Mouse (Mus musculus): Measurements from ENCODE around the gene Olfr1136. TPM values are rescaled to one million over a fixed set of nuclear protein-coding genes. Genes with fewer than 3 reads are reported as not detected.

Olfr1136 gene
- total and polyA plus RNA-seq, 2 experiments from 2014 or later: not detected

DNA sequence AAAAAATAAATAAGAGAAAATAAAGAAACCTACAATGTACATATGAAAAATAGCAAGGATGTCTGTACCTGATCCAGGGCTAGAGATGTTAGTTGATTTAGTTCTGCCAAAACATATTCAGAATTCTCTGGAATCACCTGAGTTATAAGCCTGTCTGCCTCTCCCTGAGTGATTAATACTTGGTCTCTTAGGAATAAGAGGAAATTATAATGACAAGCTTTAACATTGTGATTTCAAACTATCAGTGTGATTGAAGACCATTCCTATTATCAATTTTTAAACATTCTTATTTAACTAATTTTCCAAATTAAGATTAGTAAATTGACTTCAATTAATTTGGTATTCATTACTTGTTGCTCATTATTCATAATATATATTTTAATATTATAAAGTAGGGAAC lies 46.5 kb downstream of the Olfr1136 start, which contains the start of gene Olfr1133:
TSS of gene Olfr1133 (minus strand) at position 101 of the 400 bp plus-strand sequence.
- Histone ChIP-seq H3K27ac (ENCODE audit: low read depth, low read length) (no peak within 1 kb of the TSS), H3K4me1 (ENCODE audit: insufficient read depth, low read length) (no peaks in the 10 kb centered on the region), H3K4me2 (ENCODE audit: low read depth, low read length, poor library complexity, severe bottlenecking) (no peak within 1 kb of the TSS), H3K9ac (replicated peaks; ENCODE audit: low read length, poor library complexity, severe bottlenecking) (no peak within 1 kb of the TSS), H3K9me3 (ENCODE audit: low read length) (no peaks in the 10 kb centered on the region), H3K4me3 (ENCODE audit: low read depth, low read length) (no peak within 1 kb of the TSS), H3K27me3 (ENCODE audit: insufficient read depth, low read length) (no peaks in the 10 kb centered on the region), H3K36me3 (ENCODE audit: insufficient read depth, low read length) (no peaks in the 10 kb centered on the region)
- no peak for TF ChIP-seq CTCF (IDR thresholded peaks at IDR 0.05)
- no peak for DNase-seq (ENCODE audit: low spot score)
- no peak for ATAC-seq (ENCODE audit: low FRiP score)

Other genes with a start within 250 kb of the Olfr1136 start
- not detected in 2 replicates for gene Olfr1126, start 240.0 kb downstream of the Olfr1136 start, total RNA-seq (2014; rRNA removed)
- not detected in 2 replicates for gene Olfr1126, start 240.0 kb downstream of the Olfr1136 start, polyA plus RNA-seq (2015; fragmentation: Nextera tagmentation; extraction: Ambion mirVana)
- not detected in 2 replicates for gene Pramel7, start 196.9 kb downstream of the Olfr1136 start, total RNA-seq (2014; rRNA removed)
- not detected in 2 replicates for gene Pramel7, start 196.9 kb downstream of the Olfr1136 start, polyA plus RNA-seq (2015; fragmentation: Nextera tagmentation; extraction: Ambion mirVana)
- gene Pramel6, start 187.4 kb downstream of the Olfr1136 start, total RNA-seq (2014; rRNA removed): not detected in 2 replicates
- gene Pramel6, start 187.4 kb downstream of the Olfr1136 start, polyA plus RNA-seq (2015; fragmentation: Nextera tagmentation; extraction: Ambion mirVana): not detected in 2 replicates
- 0.52 TPM in 1 of 2 replicates, not detected in the other for gene Olfr153, start 162.2 kb downstream of the Olfr1136 start, total RNA-seq (2014; rRNA removed)
- not detected in 2 replicates for gene Olfr153, start 162.2 kb downstream of the Olfr1136 start, polyA plus RNA-seq (2015; fragmentation: Nextera tagmentation; extraction: Ambion mirVana)
- gene Olfr1128, start 148.4 kb downstream of the Olfr1136 start, total RNA-seq (2014; rRNA removed): not detected in 2 replicates
- not detected in 2 replicates for gene Olfr1128, start 148.4 kb downstream of the Olfr1136 start, polyA plus RNA-seq (2015; fragmentation: Nextera tagmentation; extraction: Ambion mirVana)
- gene Olfr1129, start 120.0 kb downstream of the Olfr1136 start, total RNA-seq (2014; rRNA removed): not detected in 2 replicates
- not detected in 2 replicates for gene Olfr1129, start 120.0 kb downstream of the Olfr1136 start, polyA plus RNA-seq (2015; fragmentation: Nextera tagmentation; extraction: Ambion mirVana)
- gene Olfr1130, start 87.7 kb downstream of the Olfr1136 start, total RNA-seq (2014; rRNA removed): not detected in 2 replicates
- gene Olfr1130, start 87.7 kb downstream of the Olfr1136 start, polyA plus RNA-seq (2015; fragmentation: Nextera tagmentation; extraction: Ambion mirVana): not detected in 2 replicates
- 0.38 TPM in 1 of 2 replicates, not detected in the other for gene Olfr1131, start 66.8 kb downstream of the Olfr1136 start, total RNA-seq (2014; rRNA removed)
- not detected in 2 replicates for gene Olfr1131, start 66.8 kb downstream of the Olfr1136 start, polyA plus RNA-seq (2015; fragmentation: Nextera tagmentation; extraction: Ambion mirVana)
- not detected in 2 replicates for gene Olfr1132, start 56.4 kb downstream of the Olfr1136 start, total RNA-seq (2014; rRNA removed)
- not detected in 2 replicates for gene Olfr1132, start 56.4 kb downstream of the Olfr1136 start, polyA plus RNA-seq (2015; fragmentation: Nextera tagmentation; extraction: Ambion mirVana)
- not detected in 2 replicates for gene Olfr1133, start 46.6 kb downstream of the Olfr1136 start, total RNA-seq (2014; rRNA removed)
- gene Olfr1133, start 46.6 kb downstream of the Olfr1136 start, polyA plus RNA-seq (2015; fragmentation: Nextera tagmentation; extraction: Ambion mirVana): not detected in 2 replicates
- gene Olfr1134, start 35.5 kb downstream of the Olfr1136 start, total RNA-seq (2014; rRNA removed): not detected in 2 replicates
- gene Olfr1134, start 35.5 kb downstream of the Olfr1136 start, polyA plus RNA-seq (2015; fragmentation: Nextera tagmentation; extraction: Ambion mirVana): not detected in 2 replicates
- gene Olfr1135, start 20.3 kb downstream of the Olfr1136 start, total RNA-seq (2014; rRNA removed): not detected in 2 replicates
- gene Olfr1135, start 20.3 kb downstream of the Olfr1136 start, polyA plus RNA-seq (2015; fragmentation: Nextera tagmentation; extraction: Ambion mirVana): not detected in 2 replicates
- not detected in 2 replicates for gene Olfr1137, start 19.2 kb upstream of the Olfr1136 start, total RNA-seq (2014; rRNA removed)
- gene Olfr1137, start 19.2 kb upstream of the Olfr1136 start, polyA plus RNA-seq (2015; fragmentation: Nextera tagmentation; extraction: Ambion mirVana): not detected in 2 replicates
- not detected in 2 replicates for gene Olfr1138, start 46.0 kb upstream of the Olfr1136 start, total RNA-seq (2014; rRNA removed)
- not detected in 2 replicates for gene Olfr1138, start 46.0 kb upstream of the Olfr1136 start, polyA plus RNA-seq (2015; fragmentation: Nextera tagmentation; extraction: Ambion mirVana)
- not detected in 2 replicates for gene Olfr1140, start 49.8 kb upstream of the Olfr1136 start, total RNA-seq (2014; rRNA removed)
- 0.16 TPM in 1 of 2 replicates, not detected in the other for gene Olfr1140, start 49.8 kb upstream of the Olfr1136 start, polyA plus RNA-seq (2015; fragmentation: Nextera tagmentation; extraction: Ambion mirVana)
- not detected in 2 replicates for gene Olfr1141, start 60.0 kb upstream of the Olfr1136 start, total RNA-seq (2014; rRNA removed)
- gene Olfr1141, start 60.0 kb upstream of the Olfr1136 start, polyA plus RNA-seq (2015; fragmentation: Nextera tagmentation; extraction: Ambion mirVana): not detected in 2 replicates
- gene Olfr152, start 85.5 kb upstream of the Olfr1136 start, total RNA-seq (2014; rRNA removed): not detected in 2 replicates
- not detected in 2 replicates for gene Olfr152, start 85.5 kb upstream of the Olfr1136 start, polyA plus RNA-seq (2015; fragmentation: Nextera tagmentation; extraction: Ambion mirVana)
- gene Olfr1143, start 106.6 kb upstream of the Olfr1136 start, total RNA-seq (2014; rRNA removed): not detected in 2 replicates
- not detected in 2 replicates for gene Olfr1143, start 106.6 kb upstream of the Olfr1136 start, polyA plus RNA-seq (2015; fragmentation: Nextera tagmentation; extraction: Ambion mirVana)
- gene Olfr1145, start 115.9 kb upstream of the Olfr1136 start, total RNA-seq (2014; rRNA removed): not detected in 2 replicates
- gene Olfr1145, start 115.9 kb upstream of the Olfr1136 start, polyA plus RNA-seq (2015; fragmentation: Nextera tagmentation; extraction: Ambion mirVana): not detected in 2 replicates
- gene Olfr1148, start 136.6 kb upstream of the Olfr1136 start, total RNA-seq (2014; rRNA removed): not detected in 2 replicates
- not detected in 2 replicates for gene Olfr1148, start 136.6 kb upstream of the Olfr1136 start, polyA plus RNA-seq (2015; fragmentation: Nextera tagmentation; extraction: Ambion mirVana)
- gene Olfr1150-ps1, start 150.0 kb upstream of the Olfr1136 start, total RNA-seq (2014; rRNA removed): not detected in 2 replicates
- gene Olfr1150-ps1, start 150.0 kb upstream of the Olfr1136 start, polyA plus RNA-seq (2015; fragmentation: Nextera tagmentation; extraction: Ambion mirVana): not detected in 2 replicates
- gene Olfr1151, start 161.9 kb upstream of the Olfr1136 start, total RNA-seq (2014; rRNA removed): not detected in 2 replicates
- gene Olfr1151, start 161.9 kb upstream of the Olfr1136 start, polyA plus RNA-seq (2015; fragmentation: Nextera tagmentation; extraction: Ambion mirVana): not detected in 2 replicates
- gene Olfr1152, start 172.5 kb upstream of the Olfr1136 start, total RNA-seq (2014; rRNA removed): under 0.01 TPM in 1 of 2 replicates, not detected in the other
- not detected in 2 replicates for gene Olfr1152, start 172.5 kb upstream of the Olfr1136 start, polyA plus RNA-seq (2015; fragmentation: Nextera tagmentation; extraction: Ambion mirVana)
- not detected in 2 replicates for gene Olfr1153, start 201.0 kb upstream of the Olfr1136 start, total RNA-seq (2014; rRNA removed)
- not detected in 2 replicates for gene Olfr1153, start 201.0 kb upstream of the Olfr1136 start, polyA plus RNA-seq (2015; fragmentation: Nextera tagmentation; extraction: Ambion mirVana)
- gene Olfr1154, start 211.2 kb upstream of the Olfr1136 start, total RNA-seq (2014; rRNA removed): not detected in 2 replicates
- not detected in 2 replicates for gene Olfr1154, start 211.2 kb upstream of the Olfr1136 start, polyA plus RNA-seq (2015; fragmentation: Nextera tagmentation; extraction: Ambion mirVana)